In genomic region chr3:93311371-93311770, GRCm38 (mm10) we compare ENCODE assay signal across 28 mouse cellular contexts. TPM values are rescaled to one million over a fixed set of nuclear protein-coding genes. Genes with fewer than 3 reads are reported as not detected.
"Had no signal": no experiment of that assay in that cellular context is flagged by ENCODE, and none has a peak within 500 bp of the region (broad histone marks: within the 10 kb centered on the region; RNA-seq: fewer than 3 reads in every experiment).

No protein-coding gene starts in this region.

- H3K4me3 ChIP-seq: midbrain, embryonic 10.5 days; midbrain, embryonic 12.5 days; myocyte; neural tube, embryonic 13.5 days; neural tube, embryonic 15.5 days; stomach, embryonic 15.5 days had no signal

- H3K27ac ChIP-seq: midbrain, embryonic 10.5 days; midbrain, embryonic 12.5 days; neural tube, embryonic 13.5 days; neural tube, embryonic 15.5 days; stomach, embryonic 15.5 days; stomach, postnatal 0 days had no signal

- H3K9ac ChIP-seq: lung, embryonic 14.5 days; midbrain, embryonic 12.5 days; neural tube, embryonic 13.5 days; neural tube, embryonic 15.5 days; stomach, embryonic 15.5 days had no signal

- H3K27me3 ChIP-seq: midbrain, embryonic 12.5 days; neural tube, embryonic 13.5 days; neural tube, embryonic 15.5 days; stomach, embryonic 15.5 days had no signal

- DNase-seq: lung, adult 18-20 months; lung, embryonic 14.5 days; lung, postnatal 10 days; lung, postnatal 4 days; midbrain, embryonic 14.5 days; retina, postnatal 1 day; right cerebral cortex, adult 18-20 months; right cerebral cortex, postnatal 25 days; right cerebral cortex, postnatal 4 days; spleen, adult 18-20 months; thymus, adult 2 months; thymus, postnatal 25 days; thymus, postnatal 4 days had no signal

- ATAC-seq: midbrain, embryonic 16.5 days had no signal

- H3K36me3 ChIP-seq: midbrain, embryonic 10.5 days; midbrain, embryonic 12.5 days; neural tube, embryonic 13.5 days; neural tube, embryonic 15.5 days; stomach, embryonic 15.5 days had no signal

- H3K9me3 ChIP-seq: midbrain, embryonic 10.5 days; midbrain, embryonic 12.5 days; neural tube, embryonic 13.5 days; neural tube, embryonic 15.5 days; stomach, embryonic 15.5 days had no signal

- H3K4me1 ChIP-seq: midbrain, embryonic 10.5 days; midbrain, embryonic 12.5 days; neural tube, embryonic 13.5 days; neural tube, embryonic 15.5 days; stomach, embryonic 15.5 days had no signal

- H3K4me2 ChIP-seq: lung, embryonic 14.5 days; midbrain, embryonic 12.5 days; neural tube, embryonic 13.5 days; neural tube, embryonic 15.5 days; stomach, embryonic 15.5 days had no signal

RNA-seq across cellular contexts. Expression of gene Hrnr, which starts 8.2 kb away (rescaled TPM):
- total RNA-seq: megakaryocyte-erythroid progenitor cell, adult 5-6 weeks had no signal
- polyA plus RNA-seq: lung, embryonic 14.5 days; midbrain, embryonic 10.5 days; midbrain, embryonic 12.5 days; midbrain, embryonic 14.5 days; midbrain, embryonic 16.5 days; myocyte; neural tube, embryonic 11.5 days; neural tube, embryonic 13.5 days; small intestine, adult 2 months; testis, adult 2 months; urinary bladder, adult 2 months had no signal

RNA-seq across cellular contexts. Expression of gene Flg, which starts 38.0 kb away (rescaled TPM):
- total RNA-seq: megakaryocyte, adult 5-6 weeks; megakaryocyte-erythroid progenitor cell, adult 5-6 weeks had no signal
- polyA plus RNA-seq: lung, embryonic 14.5 days; lung, embryonic 16.5 days; midbrain, embryonic 10.5 days; midbrain, embryonic 12.5 days; midbrain, embryonic 14.5 days; midbrain, embryonic 16.5 days; myocyte; neural tube, embryonic 11.5 days; neural tube, embryonic 13.5 days; neural tube, embryonic 15.5 days; small intestine, adult 2 months; urinary bladder, adult 2 months had no signal
